Mouse (Mus musculus) v-Abl transformed pro-B cells (cell line): Measurements from ENCODE around the gene Prpf38b.
"Not testable (repeated sequence)": the region's sequence is repeated elsewhere in the genome, so short reads cannot be mapped to it uniquely, and the experiment has no call there.

Experiments
- in situ Hi-C, 2 experiments: fragments of 400-800 bp; cut with MboI; formaldehyde crosslinking; loops; one replicate each; pipeline ENCODE4 v1.15.1; 2025; ENCODE audit not compliant: unreplicated experiment in 2 of 2

The Prpf38b gene

GRCm38 (mm10) chr3:108902934-108903333 lies 8.6 kb downstream of the Prpf38b start:
- in situ Hi-C loops = loop anchor here (5.0 to 25.0 kb wide), 6 partner anchors 61 to 458 kb away; partner anchors contain the start of genes Clcc1 (in 1 of the 2), Fam102b (in 1 of the 2), Sars (in 1 of the 2) and Stxbp3 (in 1 of the 2)

GRCm38 (mm10) chr3:108902038-108902437 lies 9.5 kb downstream of the Prpf38b start:
- in situ Hi-C loops = loop anchor here (5.0 to 25.0 kb wide), 6 partner anchors 60 to 457 kb away; partner anchors contain the start of genes Clcc1 (in 1 of the 2), Fam102b (in 1 of the 2), Sars (in 1 of the 2) and Stxbp3 (in 1 of the 2)

GRCm38 (mm10) chr3:108900681-108901080 lies 10.8 kb downstream of the Prpf38b start:
- in situ Hi-C loops = loop anchor here (5.0 to 25.0 kb wide), 6 partner anchors 58 to 456 kb away; partner anchors contain the start of genes Clcc1 (in 1 of the 2), Fam102b (in 1 of the 2), Sars (in 1 of the 2) and Stxbp3 (in 1 of the 2)

GRCm38 (mm10) chr3:108900147-108900546 lies 11.4 kb downstream of the Prpf38b start:
- in situ Hi-C loops = loop anchor here (5.0 to 25.0 kb wide), 6 partner anchors 58 to 455 kb away; partner anchors contain the start of genes Clcc1 (in 1 of the 2), Fam102b (in 1 of the 2), Sars (in 1 of the 2) and Stxbp3 (in 1 of the 2)

- in situ Hi-C loops = no loop called here
Observed at GRCm38 (mm10) chr3:108898640-108899039, 12.9 kb downstream of the Prpf38b start.

GRCm38 (mm10) chr3:108892914-108893313 lies 18.6 kb downstream of the Prpf38b start:
- in situ Hi-C loops = no loop called here

GRCm38 (mm10) chr3:108892080-108892479 lies 19.4 kb downstream of the Prpf38b start:
- in situ Hi-C loops = no loop called here

- in situ Hi-C loops = loop anchor here in 1 of 2 experiments (5.0 kb wide), 1 partner anchor 43 kb away; no protein-coding TSS in a partner anchor
Observed at GRCm38 (mm10) chr3:108889908-108890307, 21.6 kb downstream of the Prpf38b start, which contains the start of gene Fndc7. Gene Fndc7 (minus strand): TSS chr3:108890008.

- in situ Hi-C loops = loop anchor here in 1 of 2 experiments (5.0 kb wide), 1 partner anchor 40 kb away; no protein-coding TSS in a partner anchor
Observed at GRCm38 (mm10) chr3:108887618-108887975, 23.9 kb downstream of the Prpf38b start.

GRCm38 (mm10) chr3:108886934-108887617 lies 24.5 kb downstream of the Prpf38b start:
- in situ Hi-C loops = loop anchor here in 1 of 2 experiments (5.0 kb wide), 1 partner anchor 40 kb away; no protein-coding TSS in a partner anchor

GRCm38 (mm10) chr3:108885686-108886530 lies 25.6 kb downstream of the Prpf38b start:
- in situ Hi-C loops = loop anchor here in 1 of 2 experiments (5.0 kb wide), 1 partner anchor 39 kb away; no protein-coding TSS in a partner anchor

- in situ Hi-C loops = loop anchor here in 1 of 2 experiments (5.0 kb wide), 1 partner anchor 37 kb away; no protein-coding TSS in a partner anchor
Observed at GRCm38 (mm10) chr3:108884706-108885289, 26.7 kb downstream of the Prpf38b start.

- in situ Hi-C loops = no loop called here
Observed at GRCm38 (mm10) chr3:108883067-108883466, 28.5 kb downstream of the Prpf38b start.

- in situ Hi-C loops = not testable (repeated sequence)
Observed at GRCm38 (mm10) chr3:108881873-108882272, 29.7 kb downstream of the Prpf38b start.

- in situ Hi-C loops = no loop called here
Observed at GRCm38 (mm10) chr3:108880544-108881507, 30.7 kb downstream of the Prpf38b start.

GRCm38 (mm10) chr3:108879836-108880435 lies 31.6 kb downstream of the Prpf38b start:
- in situ Hi-C loops = no loop called here

- in situ Hi-C loops = no loop called here
Observed at GRCm38 (mm10) chr3:108879129-108879528, 32.4 kb downstream of the Prpf38b start.

GRCm38 (mm10) chr3:108870631-108871030 lies 40.9 kb downstream of the Prpf38b start:
- in situ Hi-C loops = no loop called here

- in situ Hi-C loops = no loop called here
Observed at GRCm38 (mm10) chr3:108867449-108867848, 44.1 kb downstream of the Prpf38b start.
